Mouse (Mus musculus) T-helper 2 cell (primary cell): ENCODE measurements around the gene Nolc1.

Source experiments
- in situ Hi-C: fragments of 300-600 bp; cut with MboI, MseI; formaldehyde crosslinking; loops from one replicate; pipeline ENCODE4 v1.15.1; 2025; ENCODE audit warnings: high pct_unique_total_duplicates

Nolc1 gene

DNA sequence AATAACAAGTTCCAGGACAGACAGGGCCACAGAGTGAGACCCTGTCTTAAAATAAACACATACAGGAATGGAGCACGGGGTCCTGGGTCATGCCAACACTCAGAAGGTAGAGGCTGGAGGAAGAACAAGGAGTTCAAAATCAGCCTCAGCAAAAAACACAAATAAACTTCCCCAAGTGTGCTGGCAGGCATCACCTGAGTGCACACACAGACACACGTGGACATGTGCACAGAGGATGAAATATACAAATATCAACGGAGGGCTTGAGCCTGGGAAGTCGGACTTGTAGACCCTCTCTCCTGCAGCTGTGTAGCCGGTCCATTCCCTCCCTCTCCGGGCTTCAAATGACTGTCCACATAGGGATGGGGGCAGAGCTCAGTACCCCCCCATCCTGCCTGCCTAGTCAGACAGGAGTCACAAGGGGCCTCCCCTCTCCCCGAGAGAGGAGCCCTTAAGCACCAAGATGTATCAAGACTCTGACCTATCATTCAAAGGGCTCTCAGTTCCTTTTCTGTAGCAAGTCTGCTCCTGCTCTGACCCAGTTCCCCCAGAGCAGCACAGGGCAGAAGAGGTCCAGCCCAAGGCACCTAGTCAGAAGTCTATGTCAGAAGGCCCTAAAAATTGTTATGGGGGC lies 34.2 kb upstream of the Nolc1 start:
- in situ Hi-C loops = loop anchor here (5.0 to 25.0 kb wide), 2 partner anchors 39 to 1754 kb away; partner anchors contain the start of genes Hps6 and Scd2

DNA sequence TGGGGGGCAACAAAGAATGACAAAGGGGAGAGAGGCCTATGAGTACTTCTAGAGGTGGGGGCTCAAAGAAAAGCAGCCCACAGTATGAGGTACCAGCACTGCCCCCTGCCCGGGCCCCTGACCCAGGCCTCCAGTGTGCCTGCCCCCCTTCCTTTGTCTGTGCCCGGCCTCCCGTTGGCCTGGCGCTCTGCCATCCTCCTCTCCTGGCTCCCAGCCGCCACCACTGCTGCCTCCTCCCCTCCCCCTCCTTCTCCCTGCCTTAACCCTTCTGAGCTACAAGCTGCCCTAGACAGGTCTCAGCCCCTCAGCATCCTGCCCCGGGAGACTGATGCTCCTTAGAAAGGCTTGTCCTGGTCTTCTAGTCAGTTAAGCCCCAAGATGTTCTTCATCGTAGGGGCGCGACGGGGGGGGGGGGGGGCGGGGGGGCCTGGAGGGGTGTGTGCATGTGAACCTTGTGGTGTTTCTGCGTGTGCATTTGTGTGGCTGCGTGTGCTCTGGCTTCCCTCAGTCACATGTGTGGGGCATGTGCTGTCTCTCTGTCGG lies 33.7 kb upstream of the Nolc1 start:
- in situ Hi-C loops = loop anchor here (5.0 to 25.0 kb wide), 2 partner anchors 40 to 1755 kb away; partner anchors contain the start of genes Hps6 and Scd2

DNA sequence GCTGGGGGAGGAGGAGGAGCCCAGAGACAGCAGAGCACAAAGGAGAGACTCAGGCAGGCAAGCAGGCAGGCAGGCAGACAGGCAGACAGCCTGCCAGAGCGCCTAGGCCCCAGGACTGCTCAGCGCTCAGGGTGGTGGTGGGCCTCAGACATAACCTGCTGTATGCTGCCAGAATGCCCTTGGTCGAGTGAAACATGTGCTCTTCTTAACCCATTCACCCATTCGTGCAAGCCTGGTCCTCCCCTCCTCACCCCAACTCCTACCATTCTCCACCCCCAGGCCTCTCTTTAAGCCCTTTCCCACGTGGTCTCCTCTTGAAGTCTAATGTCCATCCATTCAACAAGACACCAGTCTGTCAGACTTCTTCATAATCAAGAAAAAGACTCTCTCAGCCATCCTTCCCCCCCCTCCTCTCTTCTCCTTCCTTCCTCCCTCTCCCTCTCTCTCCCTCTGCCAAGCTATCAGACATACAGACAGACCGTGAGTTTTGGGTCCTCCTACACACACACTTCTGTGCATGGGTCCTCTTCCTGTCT lies 33.1 kb upstream of the Nolc1 start:
- in situ Hi-C loops = loop anchor here (5.0 to 25.0 kb wide), 2 partner anchors 40 to 1755 kb away; partner anchors contain the start of genes Hps6 and Scd2

GRCm38 (mm10) chr19:46043380-46043779 lies 32.3 kb upstream of the Nolc1 start:
- in situ Hi-C loops = loop anchor here (5.0 to 25.0 kb wide), 2 partner anchors 41 to 1756 kb away; partner anchors contain the start of genes Hps6 and Scd2

GRCm38 (mm10) chr19:46044271-46044992 lies 31.2 kb upstream of the Nolc1 start, which contains the start of gene Pprc1:
Gene Pprc1, plus strand, starts transcription at chr19:46044886.
- in situ Hi-C loops = loop anchor here (5.0 to 25.0 kb wide), 2 partner anchors 42 to 1757 kb away; partner anchors contain the start of genes Hps6 and Scd2

- in situ Hi-C loops = loop anchor here (5.0 to 25.0 kb wide), 2 partner anchors 43 to 1758 kb away; partner anchors contain the start of genes Hps6 and Scd2
These were observed 30.5 kb upstream of the Nolc1 start, which contains the start of gene Ldb1 for GRCm38 (mm10) chr19:46044993-46045695. Gene Ldb1, minus strand, starts transcription at chr19:46045214.

- in situ Hi-C loops = loop anchor here (25.0 kb wide), 1 partner anchor 1759 kb away; the partner anchor contains the start of gene Scd2
These were observed 29.9 kb upstream of the Nolc1 start for GRCm38 (mm10) chr19:46045696-46046311.

GRCm38 (mm10) chr19:46046621-46047025 lies 29.0 kb upstream of the Nolc1 start:
- in situ Hi-C loops = loop anchor here (25.0 kb wide), 1 partner anchor 1759 kb away; the partner anchor contains the start of gene Scd2

DNA sequence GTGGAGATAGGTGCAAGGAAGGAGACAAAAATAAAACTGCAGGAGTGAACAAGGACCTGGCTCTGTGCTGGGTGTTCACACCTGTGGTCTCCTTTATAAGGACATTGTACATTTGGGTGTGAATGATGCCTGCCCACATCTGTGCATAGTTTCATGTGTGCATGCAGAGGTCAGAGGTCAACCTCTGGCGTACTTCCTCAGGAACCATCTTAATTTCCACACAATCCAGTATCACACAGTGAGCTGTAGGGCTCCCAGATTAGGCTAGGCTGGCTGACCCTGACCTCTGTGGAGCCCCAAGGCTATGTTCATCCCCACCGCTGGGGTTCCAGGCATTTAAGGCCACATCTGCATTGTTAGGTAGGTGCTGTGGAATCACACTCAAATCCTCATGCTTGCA lies 28.2 kb upstream of the Nolc1 start:
- in situ Hi-C loops = loop anchor here (25.0 kb wide), 1 partner anchor 1760 kb away; the partner anchor contains the start of gene Scd2

- in situ Hi-C loops = loop anchor here (25.0 kb wide), 1 partner anchor 1762 kb away; the partner anchor contains the start of gene Scd2
These were observed 26.5 kb upstream of the Nolc1 start for GRCm38 (mm10) chr19:46049129-46049528.

DNA sequence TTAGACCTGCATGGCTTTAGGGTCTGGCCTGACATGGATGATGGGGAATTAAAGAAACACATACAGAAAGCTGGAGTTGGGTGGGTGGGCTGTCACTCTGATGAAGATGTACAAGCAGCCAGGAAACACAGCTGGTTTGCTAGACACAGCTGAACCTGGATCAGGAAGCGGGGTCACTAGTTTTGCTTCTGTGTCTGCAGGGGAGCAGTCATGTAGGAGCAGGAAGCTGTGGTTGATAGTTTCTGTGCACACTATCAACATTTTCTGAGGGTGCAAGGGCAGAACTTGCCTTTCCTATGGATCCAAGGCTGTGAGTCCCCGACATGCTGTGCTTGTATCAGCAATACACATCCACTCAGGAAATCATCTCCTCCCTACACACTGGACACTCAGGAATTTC lies 25.2 kb upstream of the Nolc1 start:
- in situ Hi-C loops = no loop called here

- in situ Hi-C loops = no loop called here
These were observed 19.8 kb upstream of the Nolc1 start for GRCm38 (mm10) chr19:46055752-46056387.

DNA sequence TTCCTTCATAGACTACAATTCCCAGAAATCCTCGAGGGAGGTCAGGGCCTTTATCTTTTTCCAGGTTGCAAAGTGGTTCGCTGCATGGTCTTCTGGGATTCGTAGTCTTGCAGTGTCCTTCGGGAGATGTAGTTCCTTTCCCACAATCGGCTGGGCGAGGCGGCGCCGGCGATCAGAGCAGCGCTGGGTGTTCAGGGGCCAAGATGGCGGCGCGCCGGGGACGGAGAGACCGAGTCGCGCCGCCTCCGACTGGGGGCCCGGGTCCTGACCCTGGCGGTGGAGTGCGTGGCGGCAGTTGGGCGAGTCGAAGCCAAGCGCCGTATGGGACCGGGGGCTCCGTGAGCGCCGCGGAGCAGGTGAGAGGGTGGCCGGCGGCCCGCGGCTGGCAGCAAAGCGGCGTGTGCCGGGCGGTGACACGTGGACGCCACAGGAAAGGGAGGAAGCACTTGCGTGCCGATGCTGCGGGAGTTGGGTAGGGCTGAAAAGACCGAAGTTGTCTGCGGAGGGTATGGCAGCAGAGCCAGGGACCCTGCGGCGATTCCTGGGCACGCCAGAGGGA lies 19.2 kb upstream of the Nolc1 start:
- in situ Hi-C loops = no loop called here

DNA sequence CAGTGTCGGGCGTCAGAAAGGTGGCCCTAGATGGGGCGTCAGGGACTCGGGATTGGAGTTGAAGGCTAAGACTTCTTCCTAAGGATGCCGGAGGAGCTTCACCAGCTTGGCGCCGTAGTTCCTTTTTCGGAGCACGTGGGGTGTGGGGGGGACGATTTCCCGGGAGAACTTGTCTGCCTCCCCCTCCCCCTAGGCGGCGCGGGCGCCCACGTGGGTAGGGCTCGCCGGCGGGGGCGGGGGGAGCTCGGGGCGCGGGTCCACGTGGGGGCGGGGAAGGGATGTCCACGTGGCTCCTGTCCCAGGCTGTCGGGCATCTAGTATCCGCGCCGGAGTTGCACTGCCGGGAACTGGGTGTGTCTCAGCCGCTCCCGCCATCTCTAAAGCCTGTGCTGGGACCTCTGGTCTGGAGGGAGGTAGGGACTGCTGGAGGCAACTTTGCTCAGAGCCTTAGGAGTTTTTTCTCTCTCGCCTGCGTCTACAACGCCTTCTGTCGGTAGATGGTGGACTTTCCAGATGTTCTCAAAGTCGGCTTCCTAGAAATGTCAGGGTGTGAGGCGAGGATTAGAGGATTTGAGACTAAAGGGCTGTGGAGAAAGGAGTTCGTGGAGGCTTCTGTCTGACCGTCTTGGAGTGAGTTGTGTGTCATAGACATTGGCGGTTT lies 18.6 kb upstream of the Nolc1 start:
- in situ Hi-C loops = no loop called here

GRCm38 (mm10) chr19:46058466-46058865 lies 17.2 kb upstream of the Nolc1 start:
- in situ Hi-C loops = no loop called here

DNA sequence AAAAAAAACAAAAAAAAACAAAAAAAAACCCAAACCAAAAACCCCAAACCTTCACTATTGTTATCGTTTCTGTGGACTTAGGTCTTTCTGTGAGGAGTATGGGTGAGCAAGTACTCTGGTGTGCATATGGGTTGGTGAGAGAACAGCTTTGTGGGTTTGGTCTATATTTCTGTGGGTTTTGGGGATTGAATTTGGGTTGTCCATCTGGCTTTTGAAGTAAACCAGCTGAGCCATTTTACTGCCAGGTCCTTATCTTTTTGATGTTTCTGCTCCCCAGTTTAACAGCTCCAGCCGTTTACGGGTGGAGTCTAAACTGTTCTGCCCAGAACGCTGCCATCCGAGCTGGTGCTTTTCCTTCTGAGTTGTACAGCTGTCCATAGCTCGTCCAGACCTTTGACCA lies 14.8 kb upstream of the Nolc1 start:
- in situ Hi-C loops = no loop called here

- in situ Hi-C loops = no loop called here
These were observed 7.6 kb upstream of the Nolc1 start for GRCm38 (mm10) chr19:46068054-46068453.

DNA sequence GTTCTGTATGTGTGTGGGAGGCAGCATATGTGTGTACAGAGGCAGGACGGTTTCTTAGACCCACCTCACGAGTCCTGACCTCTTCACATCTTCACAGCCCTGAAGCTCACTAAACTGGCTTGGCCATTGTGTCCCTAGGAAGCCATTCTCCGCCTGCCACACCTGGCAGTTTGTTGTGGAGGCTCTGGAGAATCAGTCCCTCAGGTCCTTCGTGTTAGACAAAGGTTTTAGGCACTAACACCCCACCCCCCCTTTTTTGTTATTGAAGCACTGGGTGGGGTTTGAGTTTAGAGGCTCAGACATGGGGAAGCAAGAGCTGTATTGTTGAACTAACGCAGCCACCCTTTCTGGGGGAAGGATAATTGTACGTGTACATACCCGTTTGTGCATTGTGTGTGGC lies 2.4 kb upstream of the Nolc1 start:
- in situ Hi-C loops = no loop called here

GRCm38 (mm10) chr19:46074266-46074665 lies 1.4 kb upstream of the Nolc1 start:
- in situ Hi-C loops = no loop called here
